Mouse (Mus musculus): ENCODE data around the gene Ptprj. TPM values are rescaled to one million over a fixed set of nuclear protein-coding genes. Genes with fewer than 3 reads are reported as not detected.

Gene Ptprj
- polyA plus RNA-seq, 1 experiment from 2014 or later = 5.4 TPM

GRCm38 (mm10) chr2:90506143-90506542 is 74.3 kb downstream of the Ptprj start:
- no peaks in the 10 kb centered on the region for H3K9me3 ChIP-seq (replicated peaks; ENCODE audit: control insufficient read depth, low read length, poor library complexity, severe bottlenecking)
- ATAC-seq = no peak
- no peak overlapping the region for H3K4me2 ChIP-seq (ENCODE audit: low read length)
- 30% methylated on average over 3 of the region's 3 CpGs for WGBS
- no peaks in the 10 kb centered on the region for H3K27me3 ChIP-seq (ENCODE audit: control insufficient read depth, insufficient read depth, low read depth, low read length)
- 0 out of 2 replicates have a peak overlapping the region, but pooled peaks have one; percentile 20 for H3K9ac ChIP-seq (ENCODE audit: low read depth, low read length)
- no peak overlapping the region for H3K4me3 ChIP-seq (ENCODE audit: low read depth, low read length)
- H3K27ac ChIP-seq (ENCODE audit: low read length) = no peak overlapping the region
- peaks cover 8% of the 10 kb centered on the region; the same call in 1 of the 2 replicates for H3K4me1 ChIP-seq (ENCODE audit: control insufficient read depth, insufficient read depth, low read length)
- no peaks in the 10 kb centered on the region for H3K36me3 ChIP-seq (ENCODE audit: control insufficient read depth, insufficient read depth, low read length)

GRCm38 (mm10) chr2:90504731-90505171 is 75.7 kb downstream of the Ptprj start:
- no peaks in the 10 kb centered on the region for H3K27me3 ChIP-seq (ENCODE audit: control insufficient read depth, insufficient read depth, low read depth, low read length)
- H3K4me3 ChIP-seq (ENCODE audit: low read depth, low read length) = no peak overlapping the region
- H3K27ac ChIP-seq (ENCODE audit: low read length) = no peak overlapping the region
- peaks cover 8% of the 10 kb centered on the region; the same call in 1 of the 2 replicates for H3K4me1 ChIP-seq (ENCODE audit: control insufficient read depth, insufficient read depth, low read length)
- H3K4me2 ChIP-seq (ENCODE audit: low read length) = no peak overlapping the region
- ATAC-seq = no peak
- no peaks in the 10 kb centered on the region for H3K36me3 ChIP-seq (ENCODE audit: control insufficient read depth, insufficient read depth, low read length)
- no peak overlapping the region for H3K9ac ChIP-seq (ENCODE audit: low read depth, low read length)
- H3K9me3 ChIP-seq (replicated peaks; ENCODE audit: control insufficient read depth, low read length, poor library complexity, severe bottlenecking) = no peaks in the 10 kb centered on the region
- 88% methylated on average over 6 of the region's 6 CpGs for WGBS

- H3K9me3 ChIP-seq (replicated peaks; ENCODE audit: control insufficient read depth, low read length, poor library complexity, severe bottlenecking) = no peaks in the 10 kb centered on the region
- no peak overlapping the region for H3K27ac ChIP-seq (ENCODE audit: low read length)
- peaks cover 8% of the 10 kb centered on the region; the same call in 1 of the 2 replicates for H3K4me1 ChIP-seq (ENCODE audit: control insufficient read depth, insufficient read depth, low read length)
- H3K4me2 ChIP-seq (ENCODE audit: low read length) = no peak overlapping the region
- WGBS = 89% methylated on average over 3 of the region's 3 CpGs
- H3K27me3 ChIP-seq (ENCODE audit: control insufficient read depth, insufficient read depth, low read depth, low read length) = no peaks in the 10 kb centered on the region
- H3K4me3 ChIP-seq (ENCODE audit: low read depth, low read length) = no peak overlapping the region
- H3K9ac ChIP-seq (ENCODE audit: low read depth, low read length) = no peak overlapping the region
- no peaks in the 10 kb centered on the region for H3K36me3 ChIP-seq (ENCODE audit: control insufficient read depth, insufficient read depth, low read length)
- no peak for ATAC-seq
Measured at GRCm38 (mm10) chr2:90503182-90503833, 77.1 kb downstream of the Ptprj start.

DNA sequence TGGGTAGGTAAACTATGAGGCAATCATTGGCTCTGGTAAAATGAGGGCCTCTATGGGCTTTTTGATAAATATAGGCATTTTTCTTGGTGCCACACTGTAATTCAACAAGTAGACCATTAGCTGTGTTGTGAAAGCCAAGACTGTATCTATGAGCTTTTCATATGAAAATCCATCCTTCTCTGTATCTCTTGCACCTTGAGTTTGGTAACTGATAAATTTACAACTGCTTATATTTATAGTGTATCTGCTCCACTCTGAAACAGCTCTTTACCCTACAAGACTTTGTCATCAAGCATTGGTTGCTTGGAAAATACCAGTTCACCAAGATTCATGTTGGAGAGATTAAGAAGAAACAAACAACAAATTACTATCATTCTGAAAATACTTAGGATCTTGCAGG is 77.7 kb downstream of the Ptprj start:
- ATAC-seq = no peak
- no peak overlapping the region for H3K4me2 ChIP-seq (ENCODE audit: low read length)
- H3K4me1 ChIP-seq (ENCODE audit: control insufficient read depth, insufficient read depth, low read length) = peaks cover 8% of the 10 kb centered on the region; the same call in 1 of the 2 replicates
- no peaks in the 10 kb centered on the region for H3K36me3 ChIP-seq (ENCODE audit: control insufficient read depth, insufficient read depth, low read length)
- no peaks in the 10 kb centered on the region for H3K27me3 ChIP-seq (ENCODE audit: control insufficient read depth, insufficient read depth, low read depth, low read length)
- no peak overlapping the region for H3K9ac ChIP-seq (ENCODE audit: low read depth, low read length)
- H3K4me3 ChIP-seq (ENCODE audit: low read depth, low read length) = no peak overlapping the region
- H3K9me3 ChIP-seq (replicated peaks; ENCODE audit: control insufficient read depth, low read length, poor library complexity, severe bottlenecking) = no peaks in the 10 kb centered on the region
- H3K27ac ChIP-seq (ENCODE audit: low read length) = no peak overlapping the region

DNA sequence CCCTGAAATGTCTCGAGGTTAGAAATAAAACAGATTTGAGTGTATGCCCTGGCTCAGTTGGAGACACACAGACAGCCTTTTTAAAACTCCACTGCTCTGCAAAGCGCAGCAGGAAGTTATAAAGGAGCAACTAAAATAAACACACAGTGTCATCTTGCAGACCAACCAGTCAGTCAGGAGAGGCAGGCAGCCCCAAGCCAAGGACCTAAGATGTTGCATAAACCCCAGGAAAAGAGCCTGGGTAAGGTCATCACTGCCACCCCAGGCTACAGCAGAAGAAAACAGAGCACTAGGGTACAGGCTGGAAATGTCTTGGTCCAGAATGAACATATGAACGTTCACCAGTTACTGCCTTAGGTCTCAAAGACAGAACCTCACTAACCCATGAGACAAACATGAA is 78.7 kb downstream of the Ptprj start:
- WGBS = 83% methylated on average over 3 of the region's 3 CpGs
- no peaks in the 10 kb centered on the region for H3K36me3 ChIP-seq (ENCODE audit: control insufficient read depth, insufficient read depth, low read length)

GRCm38 (mm10) chr2:90500892-90501291 is 79.6 kb downstream of the Ptprj start:
- H3K9ac ChIP-seq (ENCODE audit: low read depth, low read length) = no peak overlapping the region
- no peak overlapping the region for H3K4me2 ChIP-seq (ENCODE audit: low read length)
- no peak overlapping the region for H3K4me3 ChIP-seq (ENCODE audit: low read depth, low read length)
- H3K27me3 ChIP-seq (ENCODE audit: control insufficient read depth, insufficient read depth, low read depth, low read length) = no peaks in the 10 kb centered on the region
- 0 out of 2 replicates have a peak, but pooled peaks cover 3% of the 10 kb centered on the region for H3K4me1 ChIP-seq (ENCODE audit: control insufficient read depth, insufficient read depth, low read length)
- no peak overlapping the region for H3K27ac ChIP-seq (ENCODE audit: low read length)
- no peak for ATAC-seq
- H3K36me3 ChIP-seq (ENCODE audit: control insufficient read depth, insufficient read depth, low read length) = no peaks in the 10 kb centered on the region
- H3K9me3 ChIP-seq (replicated peaks; ENCODE audit: control insufficient read depth, low read length, poor library complexity, severe bottlenecking) = no peaks in the 10 kb centered on the region

More for the DNA sequence above, 78.7 kb downstream of the Ptprj start:
- H3K4me3 ChIP-seq (ENCODE audit: low read depth, low read length) = no peak overlapping the region
- no peaks in the 10 kb centered on the region for H3K27me3 ChIP-seq (ENCODE audit: control insufficient read depth, insufficient read depth, low read depth, low read length)
- no peak overlapping the region for H3K9ac ChIP-seq (ENCODE audit: low read depth, low read length)
- H3K27ac ChIP-seq (ENCODE audit: low read length) = no peak overlapping the region
- ATAC-seq = no peak
- peaks cover 6% of the 10 kb centered on the region; the same call in 1 of the 2 replicates for H3K4me1 ChIP-seq (ENCODE audit: control insufficient read depth, insufficient read depth, low read length)
- H3K9me3 ChIP-seq (replicated peaks; ENCODE audit: control insufficient read depth, low read length, poor library complexity, severe bottlenecking) = no peaks in the 10 kb centered on the region
- H3K4me2 ChIP-seq (ENCODE audit: low read length) = no peak overlapping the region

DNA sequence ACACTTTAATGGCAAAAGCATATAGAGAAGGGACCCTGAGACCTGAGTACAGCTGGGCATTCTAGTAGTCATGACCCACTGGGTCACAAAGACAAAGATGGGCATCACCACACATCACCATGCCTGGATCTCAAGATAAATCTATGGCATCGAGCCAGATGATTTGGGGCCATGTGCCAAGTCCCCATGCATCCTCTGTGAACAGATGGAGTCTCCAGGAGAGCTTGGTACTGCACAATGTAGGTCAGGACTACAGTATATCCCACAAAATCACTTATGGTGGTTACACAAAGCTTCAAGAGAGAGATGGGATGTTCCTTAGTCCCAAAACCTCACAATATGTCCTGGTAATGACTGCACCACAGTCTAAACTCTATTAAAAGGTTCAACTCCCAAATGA is 81.4 kb downstream of the Ptprj start:
- ATAC-seq = no peak
- Histone ChIP-seq H3K27me3 (ENCODE audit: control insufficient read depth, insufficient read depth, low read depth, low read length) (no peaks in the 10 kb centered on the region), H3K36me3 (ENCODE audit: control insufficient read depth, insufficient read depth, low read length) (no peaks in the 10 kb centered on the region), H3K4me1 (ENCODE audit: control insufficient read depth, insufficient read depth, low read length) (no peaks in the 10 kb centered on the region), H3K4me3 (ENCODE audit: low read depth, low read length) (no peak overlapping the region), H3K9me3 (replicated peaks; ENCODE audit: control insufficient read depth, low read length, poor library complexity, severe bottlenecking) (no peaks in the 10 kb centered on the region), H3K27ac (ENCODE audit: low read length) (no peak overlapping the region), H3K4me2 (ENCODE audit: low read length) (no peak overlapping the region), H3K9ac (ENCODE audit: low read depth, low read length) (no peak overlapping the region)
- WGBS = 87% methylated on average over 1 of the region's 1 CpGs

DNA sequence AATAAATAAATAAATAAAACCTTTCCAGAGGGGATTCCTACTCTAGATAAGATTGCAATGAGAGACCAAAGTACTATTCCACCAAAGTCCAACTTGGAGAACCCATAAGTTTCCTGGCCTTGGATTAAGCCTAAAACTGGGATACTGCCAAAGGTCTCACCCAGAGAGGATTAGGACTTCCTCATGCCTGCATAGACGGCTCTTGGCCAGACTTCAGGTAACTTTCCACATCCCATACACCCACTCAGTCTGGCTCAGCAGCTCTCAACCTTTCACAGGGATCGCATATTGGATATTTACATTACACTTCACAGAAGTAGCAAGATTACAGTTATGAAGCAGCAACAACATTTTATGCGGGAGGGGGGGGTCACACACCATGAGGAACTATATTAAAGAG is 82.9 kb downstream of the Ptprj start:
- WGBS = 87% methylated on average over 3 of the region's 3 CpGs
- ATAC-seq = no peak

GRCm38 (mm10) chr2:90496680-90497074 is 83.8 kb downstream of the Ptprj start:
- Histone ChIP-seq H3K4me2 (ENCODE audit: low read length) (no peak overlapping the region), H3K9ac (ENCODE audit: low read depth, low read length) (no peak overlapping the region), H3K4me1 (ENCODE audit: control insufficient read depth, insufficient read depth, low read length) (no peaks in the 10 kb centered on the region), H3K27me3 (ENCODE audit: control insufficient read depth, insufficient read depth, low read depth, low read length) (no peaks in the 10 kb centered on the region), H3K27ac (ENCODE audit: low read length) (no peak overlapping the region), H3K9me3 (replicated peaks; ENCODE audit: control insufficient read depth, low read length, poor library complexity, severe bottlenecking) (no peaks in the 10 kb centered on the region), H3K36me3 (ENCODE audit: control insufficient read depth, insufficient read depth, low read length) (no peaks in the 10 kb centered on the region), H3K4me3 (ENCODE audit: low read depth, low read length) (no peak overlapping the region)
- no peak for ATAC-seq
- WGBS = 85% methylated on average over 5 of the region's 5 CpGs

More for the DNA sequence above, 82.9 kb downstream of the Ptprj start:
- Histone ChIP-seq H3K27ac (ENCODE audit: low read length) (no peak overlapping the region), H3K4me2 (ENCODE audit: low read length) (no peak overlapping the region), H3K4me3 (ENCODE audit: low read depth, low read length) (no peak overlapping the region), H3K9ac (ENCODE audit: low read depth, low read length) (no peak overlapping the region), H3K27me3 (ENCODE audit: control insufficient read depth, insufficient read depth, low read depth, low read length) (no peaks in the 10 kb centered on the region), H3K36me3 (ENCODE audit: control insufficient read depth, insufficient read depth, low read length) (no peaks in the 10 kb centered on the region), H3K4me1 (ENCODE audit: control insufficient read depth, insufficient read depth, low read length) (no peaks in the 10 kb centered on the region), H3K9me3 (replicated peaks; ENCODE audit: control insufficient read depth, low read length, poor library complexity, severe bottlenecking) (no peaks in the 10 kb centered on the region)

Data from midbrain, embryonic 16.5 days (tissue).